Mouse (Mus musculus): ENCODE results near the gene Gen1. TPM values are rescaled to one million over a fixed set of nuclear protein-coding genes. Genes with fewer than 3 reads are reported as not detected.

The Gen1 gene
- total RNA-seq, 2 experiments from 2014 or later = 7.1 to 7.3 TPM

Small RNAs within 50 kb of the gene (microRNA-seq; reads per million reads assigned to microRNA genes)
- gene Mir7675 = 0 to 0.41 reads per million in 2 experiments

Other genes starting within 250 kb of the Gen1 start
- gene Kcns3, start 114.7 kb downstream of the Gen1 start, total RNA-seq (2021) = under 1 TPM; 0.12 to 0.36 TPM
- not detected for gene Msgn1, start 56.8 kb downstream of the Gen1 start, total RNA-seq (2021)
- gene Smc6, start 85 bp upstream of the Gen1 start, total RNA-seq (2021) = 10 to 100 TPM; 60.5 to 62.7 TPM
- gene Vsnl1, start 170.8 kb upstream of the Gen1 start, total RNA-seq (2021) = 1 to 10 TPM; 3.6 to 5.0 TPM
- gene Rad51ap2, start 190.3 kb upstream of the Gen1 start, total RNA-seq (2021) = not detected

Measured in heart, postnatal 4 days (tissue).